Mouse (Mus musculus): ENCODE results near the gene Ercc1.

The Ercc1 gene

GRCm38 (mm10) chr7:19344237-19344847, at the start of gene Ercc1:
Gene Ercc1 (plus strand): TSS chr7:19344778.
- peak in 1 of 2 experiments; percentile 27 for DNase-seq (ENCODE audit: low spot score in 2 of 2)

- peak; percentile 88 to 98 for DNase-seq (ENCODE audit: low spot score in 2 of 2)
These were observed 48.9 kb upstream of the Ercc1 start for GRCm38 (mm10) chr7:19295503-19296185.

GRCm38 (mm10) chr7:19297034-19297433, 47.5 kb upstream of the Ercc1 start:
- DNase-seq (ENCODE audit: low spot score in 2 of 2): no peak

- no peak for DNase-seq (ENCODE audit: low spot score in 2 of 2)
These were observed 46.8 kb upstream of the Ercc1 start for GRCm38 (mm10) chr7:19297794-19298193.

- DNase-seq (ENCODE audit: low spot score in 2 of 2): no peak
These were observed 45.4 kb upstream of the Ercc1 start for GRCm38 (mm10) chr7:19299194-19299593.

DNA sequence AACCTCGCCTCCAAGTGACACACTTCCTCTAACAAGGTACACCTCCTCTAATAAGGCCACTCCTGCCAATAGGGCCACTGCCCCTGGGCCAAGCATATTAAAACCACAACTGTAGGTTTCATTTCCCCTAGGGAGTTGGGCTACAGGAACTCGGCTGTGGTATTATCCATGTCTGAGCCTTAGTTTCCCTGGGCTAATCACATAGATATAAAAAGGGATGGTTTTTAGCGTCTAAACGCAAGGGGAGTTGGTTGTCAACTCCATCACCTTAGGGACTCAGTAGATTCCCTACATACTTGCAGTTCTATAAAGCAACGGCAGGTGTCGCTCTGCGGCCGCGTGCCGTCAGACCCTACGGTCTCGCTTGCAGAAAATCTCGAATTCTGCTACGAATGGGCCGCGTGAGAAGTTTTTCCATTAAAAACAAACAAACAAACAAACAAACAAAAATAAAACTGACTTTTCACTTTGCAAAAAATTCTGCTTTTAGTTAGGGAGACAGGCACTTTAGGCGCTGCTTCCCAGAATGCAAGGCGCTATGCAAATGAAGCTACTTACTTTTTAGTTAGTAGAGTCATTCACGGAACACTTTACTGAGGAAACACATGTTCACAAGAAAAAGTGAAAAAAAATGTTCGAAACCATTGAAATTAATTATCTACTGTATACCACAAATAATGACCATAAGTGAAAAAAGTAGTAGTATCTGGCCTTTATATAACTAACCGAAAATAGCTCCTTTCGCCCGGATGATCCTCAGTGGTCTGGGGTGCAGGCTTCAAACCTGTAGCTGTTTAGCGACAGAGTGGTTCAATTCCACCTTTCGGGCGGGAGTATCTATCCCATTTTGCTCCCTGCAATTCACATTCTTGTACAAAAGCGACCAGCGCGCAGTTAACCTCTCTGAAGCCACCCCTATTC, 43.8 kb upstream of the Ercc1 start:
- peak; percentile 65 to 86 for DNase-seq (ENCODE audit: low spot score in 2 of 2)

GRCm38 (mm10) chr7:19301461-19302263, 42.9 kb upstream of the Ercc1 start:
- no peak for DNase-seq (ENCODE audit: low spot score in 2 of 2)

DNA sequence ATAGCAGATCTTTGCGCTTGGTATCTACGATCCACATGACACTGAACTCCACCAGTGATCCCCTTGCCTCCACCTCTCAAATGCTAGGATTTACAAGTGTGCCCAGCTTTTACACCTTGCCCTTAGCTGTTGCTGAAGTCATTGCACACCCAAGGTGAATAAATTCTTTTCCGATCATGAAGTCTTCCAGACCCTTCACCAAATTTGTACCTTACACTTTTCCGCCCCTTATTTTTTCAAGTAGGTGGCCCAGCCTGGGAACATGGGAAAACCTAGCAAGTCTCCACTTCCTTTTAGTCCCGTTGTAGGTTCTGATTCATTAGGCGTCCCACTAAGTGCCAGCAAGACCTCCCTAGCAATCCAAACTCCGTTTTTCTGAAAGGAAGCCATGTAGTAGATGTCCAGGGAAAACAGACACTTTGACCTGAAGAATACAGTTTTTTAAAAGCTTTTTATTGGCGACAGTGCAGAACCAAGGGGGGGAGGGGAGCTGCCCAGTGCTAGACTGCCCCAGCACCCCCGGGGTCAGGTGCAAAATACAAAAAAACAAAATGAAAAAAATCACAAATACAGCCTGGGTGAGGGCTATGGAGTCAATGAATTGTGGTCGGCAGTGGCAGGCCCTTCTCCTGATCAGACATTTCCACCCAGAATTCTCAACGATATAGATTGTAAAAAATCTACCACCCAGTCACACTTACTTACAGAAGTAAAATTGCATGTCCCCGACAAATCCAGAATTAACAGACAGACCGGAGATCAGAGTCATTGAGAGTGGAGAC, 42.1 kb upstream of the Ercc1 start:
- no peak for DNase-seq (ENCODE audit: low spot score in 2 of 2)

- DNase-seq (ENCODE audit: low spot score in 2 of 2): no peak
These were observed 41.6 kb upstream of the Ercc1 start for GRCm38 (mm10) chr7:19303046-19303305.

DNA sequence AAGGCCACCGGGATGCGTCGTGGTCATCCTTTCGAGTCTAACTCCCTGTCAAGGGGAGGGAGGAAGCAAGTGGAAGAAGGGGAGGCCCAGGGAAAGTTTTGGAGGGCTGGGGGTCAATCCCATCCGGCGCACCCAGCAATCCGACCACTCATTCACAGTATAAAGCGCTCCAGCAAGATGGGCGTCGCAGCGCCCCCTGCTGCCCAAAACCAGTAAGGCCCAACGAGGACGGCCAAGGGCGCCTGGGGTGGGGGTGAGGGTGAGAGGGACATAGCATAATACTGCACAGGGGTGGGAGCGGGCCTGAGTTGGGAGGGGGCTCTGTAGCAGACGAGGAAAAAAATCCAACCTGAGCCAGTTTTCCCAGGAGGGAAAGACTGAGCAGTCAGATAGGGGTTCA, 40.8 kb upstream of the Ercc1 start:
- DNase-seq (ENCODE audit: low spot score in 2 of 2): peak; percentile 59 to 84

GRCm38 (mm10) chr7:19304501-19305412, 39.8 kb upstream of the Ercc1 start:
- no peak for DNase-seq (ENCODE audit: low spot score in 2 of 2)

GRCm38 (mm10) chr7:19305413-19305735, 39.2 kb upstream of the Ercc1 start:
- no peak for DNase-seq (ENCODE audit: low spot score in 2 of 2)

DNA sequence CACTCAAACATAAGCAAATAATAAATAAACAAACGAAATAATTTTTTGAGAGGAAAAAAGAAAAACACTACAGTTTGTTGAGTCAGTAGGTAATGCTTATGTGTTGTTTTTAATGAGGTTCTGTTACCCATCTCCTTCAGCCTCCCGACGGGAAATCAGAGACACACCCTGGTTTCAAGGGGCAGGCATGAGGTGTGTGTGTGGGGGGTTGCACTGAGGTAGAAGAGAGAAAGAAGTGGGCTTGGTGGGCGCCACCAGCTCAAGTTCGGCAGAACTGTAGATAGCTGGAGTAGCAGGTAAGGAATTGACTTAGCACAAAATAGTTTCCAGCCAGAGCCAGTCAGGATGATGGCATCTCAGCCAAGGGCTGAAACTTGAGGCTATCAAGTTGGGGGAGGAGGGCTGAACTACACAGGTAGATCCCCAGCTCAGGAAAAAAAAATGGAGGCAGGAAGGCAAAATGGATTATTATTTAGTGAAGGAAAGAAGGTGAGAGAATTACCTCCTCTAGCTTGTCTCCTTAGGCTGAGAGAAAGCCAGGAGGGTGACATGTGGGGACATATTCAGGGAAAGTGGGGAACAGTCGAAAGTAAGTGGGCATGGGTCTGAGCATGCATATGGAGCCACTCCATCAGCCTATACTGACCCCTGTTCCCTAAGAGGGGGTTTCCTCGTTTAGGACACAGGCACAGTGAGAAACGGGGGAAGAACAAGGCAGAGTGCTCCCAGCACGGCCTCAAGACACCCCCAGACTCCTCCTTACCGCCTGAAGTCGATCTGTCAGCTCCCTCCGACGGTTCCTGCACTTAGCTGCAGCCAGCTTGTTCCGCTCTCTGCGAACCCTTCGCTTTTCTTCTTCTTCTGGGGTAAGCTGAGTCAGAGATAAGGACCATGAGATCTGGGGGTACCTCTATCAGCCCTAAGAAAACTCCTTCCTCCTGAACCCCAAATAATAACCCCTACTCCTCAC, 38.5 kb upstream of the Ercc1 start:
- DNase-seq (ENCODE audit: low spot score in 2 of 2): no peak

DNA sequence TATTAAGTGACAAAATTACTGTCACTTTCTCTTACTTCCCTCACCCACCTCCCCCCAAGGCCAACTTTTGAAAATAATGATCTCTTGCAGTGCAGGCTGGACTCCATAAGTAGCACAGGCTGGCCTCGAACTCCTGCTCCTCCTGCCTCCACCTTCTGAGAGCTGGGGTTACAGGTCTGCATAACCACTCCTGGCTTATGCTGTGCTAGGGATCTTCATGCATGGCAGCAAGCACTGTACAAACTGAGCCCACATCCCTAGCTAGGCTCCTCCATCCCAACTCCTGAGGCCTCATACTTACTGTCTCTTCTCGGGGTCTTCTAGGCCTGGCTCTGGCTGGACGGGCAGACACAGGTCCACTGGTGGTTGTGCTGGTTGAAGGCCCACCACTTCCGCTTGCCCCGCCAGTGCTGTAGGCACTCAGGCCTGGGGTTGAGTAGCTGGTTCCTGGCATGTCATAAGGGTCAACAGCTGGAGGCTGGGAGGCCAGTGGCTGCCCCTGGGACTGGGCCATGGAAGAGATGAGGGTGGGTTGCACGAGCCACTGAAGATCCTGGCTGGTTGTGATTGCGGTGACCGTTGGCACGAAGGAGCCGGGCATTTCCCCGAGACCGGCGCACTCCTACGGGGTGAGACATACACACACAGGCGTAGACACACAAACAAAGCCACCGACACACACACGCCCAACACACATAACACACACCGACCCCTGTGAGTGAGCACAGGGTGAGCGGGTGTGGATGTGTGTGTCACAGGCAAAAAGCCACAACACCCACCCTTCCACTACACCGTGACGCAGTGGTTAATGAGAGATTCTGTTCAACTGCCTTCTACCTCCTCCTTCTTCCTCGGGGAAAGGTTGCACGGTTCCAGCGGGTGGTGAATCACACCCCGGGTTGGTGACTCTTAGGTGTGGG, 37.5 kb upstream of the Ercc1 start:
- no peak for DNase-seq (ENCODE audit: low spot score in 2 of 2)

GRCm38 (mm10) chr7:19307739-19308453, 36.7 kb upstream of the Ercc1 start:
- DNase-seq (ENCODE audit: low spot score in 2 of 2): peak; percentile 57 to 64

DNA sequence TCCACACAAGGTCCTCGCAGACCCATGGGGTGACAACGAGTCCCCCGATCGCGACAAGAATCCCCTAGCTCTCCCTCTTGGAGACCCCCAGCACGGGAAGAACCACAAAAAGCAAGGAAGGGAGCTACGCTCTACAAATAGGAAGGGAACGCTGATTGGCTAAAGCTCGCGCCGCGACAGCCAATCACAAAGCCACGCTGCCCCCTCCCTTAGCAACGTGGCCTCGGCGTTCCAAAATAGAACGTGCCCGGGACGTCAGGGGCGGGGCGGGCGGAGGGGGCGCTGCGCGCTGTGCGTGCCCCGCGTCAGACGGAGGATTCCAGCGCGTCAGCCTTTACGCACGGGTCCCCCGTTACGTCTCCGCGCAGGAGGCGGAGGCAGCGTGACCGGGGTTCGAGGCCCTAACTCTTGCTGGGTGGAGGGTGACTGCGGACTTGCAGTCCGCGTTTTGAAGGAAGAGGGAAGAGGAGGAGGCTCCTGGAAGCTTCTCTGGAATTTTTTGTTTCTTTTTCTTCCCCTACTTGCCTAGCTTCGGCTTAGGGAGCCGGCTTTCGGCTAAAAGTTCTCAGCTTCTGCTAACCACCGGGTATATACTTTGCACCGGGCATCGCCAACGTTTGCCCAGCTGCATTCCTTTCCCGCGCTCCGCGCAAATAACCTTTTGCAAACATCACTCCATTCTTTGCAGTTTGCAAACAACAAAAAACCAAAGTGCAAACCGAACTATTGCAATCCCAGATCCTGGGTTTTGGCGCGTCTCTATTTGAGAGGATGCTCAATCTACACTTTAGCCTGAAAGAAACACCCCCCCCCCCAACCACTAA, 35.9 kb upstream of the Ercc1 start:
- peak; percentile 93 to 95 for DNase-seq (ENCODE audit: low spot score in 2 of 2)

Data from thymus, postnatal 10 days (tissue).